Mouse (Mus musculus): ENCODE measurements at regions not wholly inside any gene's neighbourhood (a gene's known extent, or its start where the extent isn't known, plus 50 kb on each side); places are given as distances from the start of the nearest gene placed in this dataset.

DNA sequence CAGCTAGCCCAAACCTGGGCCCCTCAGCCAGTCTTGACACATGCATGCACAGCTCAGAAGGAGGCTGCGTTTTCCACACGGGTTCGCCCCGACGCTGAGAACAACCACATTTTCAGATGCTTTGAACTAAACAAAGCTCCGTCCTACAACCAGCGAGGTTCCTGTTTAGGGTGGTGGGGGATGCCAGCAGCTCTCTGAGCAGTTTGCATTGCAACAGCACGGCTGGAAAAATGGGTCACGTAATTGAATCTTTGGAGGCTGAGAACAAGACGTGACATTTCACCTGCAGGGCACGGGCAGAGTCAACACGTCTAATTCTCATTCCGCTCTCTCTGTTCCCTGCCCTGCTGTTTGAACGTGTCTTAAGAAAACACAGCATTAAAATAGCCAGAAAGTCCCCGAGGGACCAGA is 119.2 kb downstream of the Syk start:
- no peak overlapping the region for H3K4me3 ChIP-seq (ENCODE audit: low read depth, low read length)
- WGBS = 46% methylated on average over 15 of the region's 15 CpGs
- no peak overlapping the region for H3K27ac ChIP-seq (ENCODE audit: low read depth)
- no peak overlapping the region for H3K9ac ChIP-seq (replicated peaks; ENCODE audit: low read depth, low read length)
- H3K27me3 ChIP-seq (ENCODE audit: control insufficient read depth, insufficient read depth, low read length) = no peaks in the 10 kb centered on the region
- no peaks in the 10 kb centered on the region for H3K36me3 ChIP-seq (replicated peaks; ENCODE audit: control insufficient read depth, insufficient read depth, low read length)
- H3K9me3 ChIP-seq (replicated peaks; ENCODE audit: control insufficient read depth, low read length) = no peaks in the 10 kb centered on the region
- H3K4me2 ChIP-seq (ENCODE audit: low read depth, low read length) = peak overlapping the region; percentile 36
- ATAC-seq (ENCODE audit: insufficient read depth, low read depth) = no peak
- DNase-seq (ENCODE audit: low spot score) = no peak
- no peak for TF ChIP-seq EP300 (IDR thresholded peaks at IDR 0.05; ENCODE audit: low read depth)
- no peak for TF ChIP-seq CTCF (IDR thresholded peaks at IDR 0.05; ENCODE audit: low read depth)
- peaks cover 5% of the 10 kb centered on the region; the same call in 1 of the 2 replicates for H3K4me1 ChIP-seq (ENCODE audit: control insufficient read depth, insufficient read depth)

DNA sequence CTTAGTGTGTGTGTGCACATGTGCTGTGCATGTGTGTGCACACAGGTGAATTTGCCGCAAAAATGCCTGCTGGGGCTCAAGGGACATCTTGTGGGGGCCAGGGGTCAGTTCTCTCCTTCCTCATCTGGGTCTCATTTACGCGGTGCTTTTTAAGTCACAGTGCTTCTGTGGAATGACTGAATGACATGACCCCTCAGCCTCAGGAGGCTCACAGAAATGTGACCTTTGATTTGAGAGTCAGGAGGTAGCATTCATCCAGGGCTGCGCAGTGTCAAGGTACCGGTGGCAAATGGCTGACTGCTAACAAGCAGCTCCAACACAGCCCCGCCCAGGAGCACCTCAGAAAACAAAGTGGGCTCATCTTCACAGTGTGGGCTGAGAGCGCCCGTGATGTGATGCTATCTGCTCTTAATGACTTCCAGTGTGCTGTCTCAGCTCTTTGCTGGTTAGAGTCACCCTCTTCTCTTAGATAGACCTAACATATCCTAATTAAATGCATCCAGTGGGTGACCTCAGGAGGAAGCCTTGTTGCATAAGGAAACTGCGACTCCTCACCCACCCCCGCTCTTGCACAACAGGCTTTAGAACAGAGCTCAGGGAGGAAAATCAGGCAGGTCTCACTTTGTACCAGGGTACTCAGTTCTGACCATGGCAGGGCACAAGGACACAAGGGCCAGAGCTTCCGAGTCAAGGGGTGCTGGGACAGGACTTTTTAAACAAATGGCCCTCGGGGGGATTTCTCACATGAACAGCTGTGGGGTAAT is 120.6 kb downstream of the Syk start:
- Histone ChIP-seq H3K9me3 (replicated peaks; ENCODE audit: control insufficient read depth, low read length) (no peaks in the 10 kb centered on the region), H3K27me3 (ENCODE audit: control insufficient read depth, insufficient read depth, low read length) (no peaks in the 10 kb centered on the region), H3K27ac (ENCODE audit: low read depth) (no peak overlapping the region), H3K4me2 (ENCODE audit: low read depth, low read length) (no peak overlapping the region), H3K9ac (replicated peaks; ENCODE audit: low read depth, low read length) (no peak overlapping the region), H3K4me1 (ENCODE audit: control insufficient read depth, insufficient read depth) (peaks cover 5% of the 10 kb centered on the region; the same call in 1 of the 2 replicates), H3K4me3 (ENCODE audit: low read depth, low read length) (no peak overlapping the region), H3K36me3 (replicated peaks; ENCODE audit: control insufficient read depth, insufficient read depth, low read length) (no peaks in the 10 kb centered on the region)
- DNase-seq (ENCODE audit: low spot score) = no peak
- WGBS = 68% methylated on average over 12 of the region's 12 CpGs
- TF ChIP-seq CTCF (IDR thresholded peaks at IDR 0.05; ENCODE audit: low read depth) (no peak), EP300 (IDR thresholded peaks at IDR 0.05; ENCODE audit: low read depth) (no peak)
- ATAC-seq (ENCODE audit: insufficient read depth, low read depth) = no peak

- ATAC-seq (ENCODE audit: insufficient read depth, low read depth) = 0 out of 2 replicates have a peak, but pooled peaks have one; percentile 30
- Histone ChIP-seq H3K27me3 (ENCODE audit: control insufficient read depth, insufficient read depth, low read length) (no peaks in the 10 kb centered on the region), H3K4me1 (ENCODE audit: control insufficient read depth, insufficient read depth) (peaks cover 5% of the 10 kb centered on the region; the same call in 1 of the 2 replicates), H3K27ac (ENCODE audit: low read depth) (no peak overlapping the region), H3K4me2 (ENCODE audit: low read depth, low read length) (no peak overlapping the region), H3K4me3 (ENCODE audit: low read depth, low read length) (no peak overlapping the region), H3K9me3 (replicated peaks; ENCODE audit: control insufficient read depth, low read length) (no peaks in the 10 kb centered on the region), H3K36me3 (replicated peaks; ENCODE audit: control insufficient read depth, insufficient read depth, low read length) (no peaks in the 10 kb centered on the region), H3K9ac (replicated peaks; ENCODE audit: low read depth, low read length) (no peak overlapping the region)
- TF ChIP-seq EP300 (IDR thresholded peaks at IDR 0.05; ENCODE audit: low read depth) (no peak), CTCF (IDR thresholded peaks at IDR 0.05; ENCODE audit: low read depth) (no peak)
- WGBS = 36% methylated on average over 3 of the region's 3 CpGs
- peak; percentile 49 for DNase-seq (ENCODE audit: low spot score)
These were observed 121.7 kb downstream of the Syk start for GRCm38 (mm10) chr13:52704673-52705072.

GRCm38 (mm10) chr13:52709580-52709979 is 126.6 kb downstream of the Syk start:
- no peaks in the 10 kb centered on the region for H3K9me3 ChIP-seq (replicated peaks; ENCODE audit: control insufficient read depth, low read length)
- 61% methylated on average over 5 of the region's 5 CpGs for WGBS

GRCm38 (mm10) chr13:52711713-52712369 is 128.9 kb downstream of the Syk start:
- no peak overlapping the region for H3K4me3 ChIP-seq (ENCODE audit: low read depth, low read length)
- H3K27ac ChIP-seq (ENCODE audit: low read depth) = no peak overlapping the region
- H3K9ac ChIP-seq (replicated peaks; ENCODE audit: low read depth, low read length) = no peak overlapping the region
- DNase-seq (ENCODE audit: low spot score) (peak; percentile 80), ATAC-seq (ENCODE audit: insufficient read depth, low read depth) (peak; percentile 79)
- H3K4me1 ChIP-seq (ENCODE audit: control insufficient read depth, insufficient read depth) = no peaks in the 10 kb centered on the region
- TF ChIP-seq EP300 (IDR thresholded peaks at IDR 0.05; ENCODE audit: low read depth) (no peak), CTCF (IDR thresholded peaks at IDR 0.05; ENCODE audit: low read depth) (peak; percentile 95)
- no peaks in the 10 kb centered on the region for H3K27me3 ChIP-seq (ENCODE audit: control insufficient read depth, insufficient read depth, low read length)
- 35% methylated on average over 9 of the region's 9 CpGs for WGBS
- H3K9me3 ChIP-seq (replicated peaks; ENCODE audit: control insufficient read depth, low read length) = no peaks in the 10 kb centered on the region
- no peaks in the 10 kb centered on the region for H3K36me3 ChIP-seq (replicated peaks; ENCODE audit: control insufficient read depth, insufficient read depth, low read length)
- H3K4me2 ChIP-seq (ENCODE audit: low read depth, low read length) = no peak overlapping the region

More at GRCm38 (mm10) chr13:52709580-52709979, 126.6 kb downstream of the Syk start:
- TF ChIP-seq CTCF (IDR thresholded peaks at IDR 0.05; ENCODE audit: low read depth) = no peak
- H3K4me1 ChIP-seq (ENCODE audit: control insufficient read depth, insufficient read depth) = no peaks in the 10 kb centered on the region
- no peak overlapping the region for H3K4me2 ChIP-seq (ENCODE audit: low read depth, low read length)
- ATAC-seq (ENCODE audit: insufficient read depth, low read depth) (no peak), DNase-seq (ENCODE audit: low spot score) (no peak)
- H3K27me3 ChIP-seq (ENCODE audit: control insufficient read depth, insufficient read depth, low read length) = no peaks in the 10 kb centered on the region
- no peak overlapping the region for H3K9ac ChIP-seq (replicated peaks; ENCODE audit: low read depth, low read length)
- no peak overlapping the region for H3K4me3 ChIP-seq (ENCODE audit: low read depth, low read length)
- H3K27ac ChIP-seq (ENCODE audit: low read depth) = no peak overlapping the region
- no peaks in the 10 kb centered on the region for H3K36me3 ChIP-seq (replicated peaks; ENCODE audit: control insufficient read depth, insufficient read depth, low read length)

Data from heart, postnatal 0 days (tissue).